Mouse (Mus musculus): ENCODE data around the gene Atp6v1g2.
"Not testable (repeated sequence)": the region's sequence is repeated elsewhere in the genome, so short reads cannot be mapped to it uniquely, and the experiment has no call there.

Atp6v1g2 gene

DNA sequence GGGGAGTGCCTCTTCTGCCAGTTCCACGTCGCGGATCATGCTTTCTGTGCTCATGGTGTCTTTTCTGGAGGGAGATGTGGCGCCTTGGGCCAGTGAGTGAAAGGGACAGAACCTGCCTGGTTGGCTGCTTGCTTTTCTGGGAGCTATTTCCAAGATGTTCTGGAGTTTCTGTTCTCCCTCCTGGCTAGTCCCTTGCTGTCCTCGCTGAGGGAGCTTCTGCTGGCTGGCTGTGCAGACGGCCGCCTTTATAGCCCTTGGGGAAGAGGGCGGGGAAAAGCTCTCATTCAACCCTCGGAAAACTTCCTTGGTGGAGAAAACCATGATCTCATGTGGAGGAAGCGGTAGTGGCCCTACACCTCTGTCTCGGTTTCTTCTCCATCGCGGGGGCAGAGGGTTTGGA lies 31.7 kb upstream of the Atp6v1g2 start, which contains the start of gene Tnf:
TSS of gene Tnf (minus strand) at position 221 of the 400 bp plus-strand sequence.
- ATAC-seq (ENCODE audit: insufficient number of reproducible peaks, low FRiP score, low TSS enrichment), result no peak

DNA sequence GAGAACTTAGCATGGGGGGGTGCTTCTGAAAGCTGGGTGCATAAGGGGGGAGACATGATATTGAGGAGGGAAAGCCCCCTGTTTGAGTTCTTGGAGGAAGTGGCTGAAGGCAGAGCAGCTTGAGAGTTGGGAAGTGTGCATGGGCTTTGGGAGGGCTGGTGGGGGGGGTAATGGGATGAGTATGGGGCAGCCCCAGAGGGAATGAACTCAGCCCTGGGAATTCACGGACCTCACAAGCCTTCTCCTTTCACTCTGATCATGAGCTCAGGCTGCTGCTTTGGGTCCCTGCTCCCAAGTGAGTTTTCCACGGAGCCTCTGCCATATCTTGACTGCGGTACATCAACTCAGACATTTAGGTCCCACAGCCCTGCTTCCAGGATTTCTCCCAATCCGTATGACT lies 31.0 kb upstream of the Atp6v1g2 start:
- ATAC-seq (ENCODE audit: insufficient number of reproducible peaks, low FRiP score, low TSS enrichment), result no peak

DNA sequence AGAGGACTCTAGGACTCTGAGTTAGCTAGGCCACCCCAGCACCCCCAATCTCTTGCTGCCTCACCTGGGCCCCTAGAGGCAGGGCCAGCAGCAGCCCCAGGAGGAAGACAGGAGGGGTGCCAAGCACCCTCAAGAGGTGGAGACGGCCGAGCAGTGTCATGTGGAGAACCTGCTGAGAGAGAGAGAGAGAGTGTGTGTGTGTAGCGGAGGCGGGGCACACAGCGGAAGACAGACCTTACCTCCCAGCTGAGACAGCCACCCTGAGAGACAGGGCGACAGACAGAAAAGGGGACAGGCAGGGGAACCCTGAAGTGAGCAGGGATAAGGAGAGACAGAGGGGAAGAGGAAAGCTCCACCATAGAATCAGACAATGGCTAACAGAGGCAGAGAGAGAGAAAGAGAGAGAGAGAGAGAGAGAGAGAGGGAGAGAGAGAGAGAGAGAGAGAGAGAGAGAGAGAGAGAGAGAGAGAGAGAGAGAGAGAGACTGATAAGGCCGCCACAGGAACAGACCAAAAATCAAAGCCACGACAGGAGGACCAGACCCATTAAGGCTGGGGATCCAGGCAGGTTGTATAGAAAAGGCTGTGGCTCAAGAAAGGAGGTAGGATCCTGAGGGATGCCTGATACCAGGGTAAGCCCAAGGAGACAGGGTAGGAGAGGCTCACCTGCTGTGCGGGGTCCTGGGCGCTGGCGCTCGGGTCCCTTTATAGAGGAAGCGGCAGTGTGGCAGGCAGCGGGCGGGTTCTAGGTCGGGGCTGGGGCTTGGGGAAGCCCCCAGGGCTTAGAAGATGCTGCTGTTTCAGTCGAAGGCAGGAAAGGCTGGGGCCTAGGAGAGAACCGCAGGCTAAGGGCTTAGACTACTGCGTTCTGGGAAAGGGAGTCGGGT lies 28.7 kb upstream of the Atp6v1g2 start, which contains the start of gene Lta:
TSS of gene Lta (minus strand) at position 858 of the 886 bp plus-strand sequence.
- ATAC-seq (ENCODE audit: insufficient number of reproducible peaks, low FRiP score, low TSS enrichment), result no peak

DNA sequence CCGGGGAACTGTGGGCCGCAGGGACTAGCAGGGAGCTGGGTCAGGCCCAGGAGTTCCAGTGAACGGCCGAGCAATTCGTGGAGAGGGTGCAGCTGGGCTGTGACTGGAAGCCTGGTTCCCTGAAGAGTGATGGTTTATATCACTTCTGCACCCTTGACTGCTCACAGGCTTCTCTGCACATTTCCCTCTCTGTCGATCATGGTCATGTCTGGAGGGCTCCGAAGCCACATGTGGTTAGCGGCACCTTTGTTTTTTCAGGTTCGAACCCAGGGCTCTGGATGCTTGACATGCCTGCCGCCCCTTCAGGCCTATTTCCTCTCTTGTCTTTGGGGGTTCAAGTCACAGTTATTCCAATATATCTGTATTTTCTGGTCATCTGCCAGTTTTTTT lies 28.1 kb upstream of the Atp6v1g2 start:
- no peak for ATAC-seq (ENCODE audit: insufficient number of reproducible peaks, low FRiP score, low TSS enrichment)

DNA sequence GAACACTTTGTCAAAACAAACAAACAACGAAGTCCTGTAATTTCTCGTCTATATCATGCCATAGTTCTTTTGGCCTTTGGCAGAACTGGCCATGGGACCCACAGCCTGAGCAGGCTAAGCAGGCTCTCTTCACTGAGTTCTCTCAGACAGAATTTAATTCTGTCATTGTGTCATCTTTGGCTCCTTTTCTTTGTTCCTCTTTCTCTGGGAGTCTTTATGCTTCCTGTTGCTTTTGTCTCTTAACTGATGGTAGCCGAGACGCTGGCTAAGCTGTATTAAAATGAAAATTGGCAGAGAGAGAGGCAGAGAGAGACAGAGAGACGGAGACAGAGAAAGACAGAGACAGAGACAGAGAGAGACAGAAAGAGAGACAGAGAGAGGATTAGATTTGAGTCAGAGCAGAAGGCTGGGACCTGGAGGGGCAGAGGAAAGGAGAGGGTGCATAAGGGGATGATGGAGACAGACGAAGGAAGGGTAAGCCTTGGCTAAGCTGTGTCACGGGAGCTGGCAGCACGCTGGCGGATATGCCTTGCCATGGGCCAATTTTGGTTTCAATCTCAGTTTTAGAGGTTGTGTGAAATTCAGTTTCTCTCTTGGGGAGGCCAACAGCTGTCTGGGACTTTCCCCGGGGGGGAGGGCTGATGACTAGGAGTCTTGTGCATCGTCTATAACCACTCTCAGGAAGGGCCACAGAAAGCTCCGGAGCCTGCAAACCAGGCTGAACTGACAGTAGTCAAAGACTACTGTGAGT lies 23.5 kb upstream of the Atp6v1g2 start:
- ATAC-seq (ENCODE audit: insufficient number of reproducible peaks, low FRiP score, low TSS enrichment), result no peak

DNA sequence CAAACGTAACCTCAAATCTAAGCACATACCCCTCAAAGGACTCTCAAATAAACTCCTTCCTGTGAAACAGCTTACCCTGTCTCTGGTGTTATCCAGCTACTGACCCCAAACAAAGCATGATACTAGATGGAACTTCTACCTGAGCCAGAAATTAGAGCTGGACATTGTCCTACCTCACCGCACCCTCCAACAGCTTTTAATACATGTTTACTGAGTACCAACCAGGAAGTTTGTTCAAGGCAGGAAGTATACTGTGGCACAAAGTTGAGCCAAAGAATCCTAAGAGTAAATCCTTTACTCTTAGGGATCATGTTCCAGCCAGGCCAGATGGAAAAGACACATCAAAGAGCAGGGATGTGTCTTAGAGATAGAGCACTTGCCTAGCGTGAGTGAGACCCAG lies 22.9 kb upstream of the Atp6v1g2 start:
- no peak for ATAC-seq (ENCODE audit: insufficient number of reproducible peaks, low FRiP score, low TSS enrichment)

DNA sequence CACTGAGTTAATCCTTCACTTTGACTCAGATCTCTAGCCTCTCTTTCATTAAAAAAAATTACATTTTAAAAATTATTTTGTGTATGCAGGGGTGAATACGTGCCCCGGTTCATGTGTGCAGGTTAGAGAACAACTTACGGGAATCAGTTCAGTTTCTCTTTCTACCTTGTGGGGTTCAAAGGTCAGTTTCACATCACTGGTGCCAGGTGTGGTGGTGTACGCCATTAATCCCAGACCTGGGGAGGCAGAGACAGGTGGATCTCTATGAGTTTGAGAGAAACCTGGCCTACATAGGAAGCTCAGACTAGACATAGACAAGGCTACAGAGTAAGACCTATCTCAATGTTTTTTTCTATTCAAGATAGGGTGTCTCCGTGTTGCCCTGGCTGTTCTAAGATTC lies 20.4 kb upstream of the Atp6v1g2 start:
- ATAC-seq (ENCODE audit: insufficient number of reproducible peaks, low FRiP score, low TSS enrichment), result no peak

DNA sequence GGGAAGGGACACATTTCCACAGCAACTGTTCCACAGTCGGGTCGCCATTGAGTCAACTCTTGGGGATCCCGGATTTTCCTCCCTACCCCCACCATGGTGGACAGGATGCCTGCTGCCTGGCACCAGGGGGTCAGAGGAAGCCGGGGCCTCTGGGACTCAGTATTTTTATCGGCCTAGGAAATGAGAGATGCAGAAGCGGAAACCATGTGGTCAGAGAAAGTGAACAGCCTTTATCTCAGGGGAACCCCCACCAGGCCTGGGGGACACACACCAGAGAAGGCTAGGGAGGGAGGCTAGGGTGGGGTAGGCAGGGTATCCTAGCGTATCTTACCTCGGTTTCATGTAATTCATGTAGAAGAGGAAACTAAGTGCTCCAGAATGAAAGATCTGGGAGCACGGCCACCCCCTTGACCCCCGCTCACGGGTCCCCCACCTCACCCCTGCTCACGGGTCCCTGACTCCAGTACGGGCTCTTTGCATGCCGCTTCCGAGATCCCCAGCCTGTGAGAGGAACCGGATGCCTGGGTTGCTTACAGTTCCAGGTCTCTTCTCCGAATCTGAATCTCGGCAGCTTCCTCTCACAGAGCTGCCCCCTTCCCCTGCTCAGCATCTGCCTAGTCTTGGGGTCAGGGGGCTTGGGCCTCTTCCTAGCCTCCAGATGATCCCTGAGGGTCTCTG lies 14.8 kb upstream of the Atp6v1g2 start:
- no peak for ATAC-seq (ENCODE audit: insufficient number of reproducible peaks, low FRiP score, low TSS enrichment)

DNA sequence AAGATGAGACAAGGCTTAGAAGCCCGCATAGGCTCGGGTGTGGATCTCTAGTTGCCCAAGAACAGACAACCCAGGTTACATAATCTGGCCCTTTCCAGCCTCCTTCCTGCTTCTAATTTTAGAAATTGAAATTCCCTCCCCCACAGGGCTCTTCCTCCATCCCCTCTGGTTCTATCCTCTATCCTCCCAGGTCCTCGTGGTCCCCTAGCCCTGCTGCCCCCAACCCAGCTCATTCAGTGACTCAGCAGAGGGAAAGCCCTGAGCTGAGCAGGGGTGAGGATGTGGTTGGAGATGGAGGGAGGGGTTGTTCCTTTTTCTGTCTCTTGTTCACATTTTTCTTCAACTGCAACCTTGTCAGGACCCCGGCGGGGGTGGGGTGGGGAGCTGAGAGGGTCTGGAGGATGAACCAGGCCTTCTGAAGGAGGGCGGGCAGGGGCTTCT lies 13.8 kb upstream of the Atp6v1g2 start:
- ATAC-seq (ENCODE audit: insufficient number of reproducible peaks, low FRiP score, low TSS enrichment), result no peak; the same call in 1 of the 2 replicates

DNA sequence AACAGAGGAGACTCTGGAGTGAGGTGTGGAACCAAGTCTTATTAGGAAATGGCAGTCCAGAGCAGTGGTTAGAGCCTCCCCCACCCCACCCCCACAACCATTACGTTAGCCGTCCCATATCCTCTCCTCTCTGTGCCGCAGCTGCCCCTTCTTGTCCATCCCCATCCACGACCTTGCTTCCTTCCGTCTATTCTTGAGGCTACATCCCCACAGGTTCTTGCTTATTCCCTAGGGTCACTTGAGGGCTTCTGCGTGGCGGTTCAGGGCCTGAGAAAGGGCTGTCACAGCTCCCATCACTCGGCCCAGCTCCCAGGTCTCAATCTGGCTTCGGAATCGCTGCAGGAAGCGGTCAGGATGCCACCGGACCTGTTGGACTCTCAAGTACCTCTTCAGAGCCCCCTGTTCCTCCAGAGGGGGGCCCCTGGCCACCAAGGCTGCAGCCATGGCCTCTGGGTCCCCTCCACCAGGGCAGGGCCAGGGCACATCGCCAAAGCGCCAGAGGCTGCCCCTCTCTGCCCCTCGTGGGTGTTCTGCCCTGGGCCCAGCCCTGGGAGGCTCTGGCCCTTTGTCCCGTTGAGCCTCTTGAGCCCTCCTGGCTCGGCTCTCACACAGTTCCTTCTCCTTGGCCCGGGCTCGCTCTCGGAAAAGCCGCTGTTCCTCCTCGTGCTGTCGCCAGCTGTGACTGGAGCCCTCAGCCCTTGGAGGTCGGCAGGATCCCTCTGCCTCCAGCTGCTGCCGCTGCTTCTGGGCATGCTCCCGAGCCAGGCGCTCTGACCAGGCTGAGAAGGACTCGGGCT lies 13.1 kb upstream of the Atp6v1g2 start, which contains the start of gene Gm16181:
TSS of gene Gm16181 (plus strand) at position 679 of the 797 bp plus-strand sequence.
- ATAC-seq (ENCODE audit: insufficient number of reproducible peaks, low FRiP score, low TSS enrichment), result no peak

DNA sequence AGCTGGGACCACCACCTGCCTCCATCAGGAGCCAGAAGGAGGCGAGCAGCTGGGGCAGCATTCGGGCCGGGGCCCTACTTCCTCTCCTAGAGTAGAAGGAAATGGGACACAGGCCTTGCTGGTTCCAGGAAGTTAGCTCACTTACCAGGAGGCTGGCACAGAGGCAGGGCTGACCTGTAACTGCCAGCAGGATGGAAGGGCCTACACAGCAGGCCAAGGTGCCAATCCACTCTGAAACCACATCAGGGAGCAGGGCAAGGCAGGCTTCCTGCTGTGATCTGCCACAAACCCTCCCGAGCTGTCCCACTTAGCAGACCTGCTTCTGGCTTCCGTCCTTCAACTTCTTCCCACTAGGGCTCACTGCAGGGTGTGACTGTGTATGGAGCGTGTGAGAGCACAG lies 11.2 kb upstream of the Atp6v1g2 start:
- no peak for ATAC-seq (ENCODE audit: insufficient number of reproducible peaks, low FRiP score, low TSS enrichment)

DNA sequence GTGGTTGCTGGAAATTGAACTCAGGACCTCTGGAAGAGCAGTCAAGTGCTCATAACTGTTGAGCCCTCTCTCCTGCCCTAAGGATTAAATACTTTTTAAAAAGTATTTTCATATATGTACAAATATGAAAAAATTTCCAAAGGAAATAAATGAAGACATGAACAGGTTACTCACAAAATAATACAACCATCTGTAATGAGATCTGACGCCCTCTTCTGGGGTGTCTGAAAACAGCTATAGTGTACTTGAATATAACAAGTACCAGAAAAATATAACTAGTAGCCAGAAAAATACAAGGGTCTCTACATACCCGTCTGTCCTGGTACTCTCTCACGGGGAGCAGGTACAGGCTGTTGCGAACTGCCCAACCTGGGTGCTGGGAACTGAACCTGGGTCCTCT lies 8.8 kb upstream of the Atp6v1g2 start:
- ATAC-seq (ENCODE audit: insufficient number of reproducible peaks, low FRiP score, low TSS enrichment), result no peak

DNA sequence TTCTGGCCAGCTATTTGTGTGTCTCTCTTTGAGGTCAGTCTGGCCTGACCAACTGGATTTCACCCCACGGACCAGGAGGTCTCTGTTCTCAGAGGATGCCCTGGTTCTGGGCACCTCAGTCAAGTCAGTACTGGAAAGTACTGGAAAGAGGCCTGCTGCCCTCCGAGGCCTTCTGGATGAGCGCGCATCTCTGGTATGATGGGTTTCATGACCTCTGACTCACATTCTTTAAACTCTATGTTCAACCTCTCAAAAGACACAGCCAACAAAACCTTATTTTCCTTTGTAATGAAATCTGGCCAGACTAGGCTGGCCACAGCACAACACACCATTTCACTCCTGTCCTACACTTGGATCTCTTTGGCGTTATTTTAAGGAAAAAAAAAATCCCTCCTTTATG lies 8.0 kb upstream of the Atp6v1g2 start:
- no peak for ATAC-seq (ENCODE audit: insufficient number of reproducible peaks, low FRiP score, low TSS enrichment)

DNA sequence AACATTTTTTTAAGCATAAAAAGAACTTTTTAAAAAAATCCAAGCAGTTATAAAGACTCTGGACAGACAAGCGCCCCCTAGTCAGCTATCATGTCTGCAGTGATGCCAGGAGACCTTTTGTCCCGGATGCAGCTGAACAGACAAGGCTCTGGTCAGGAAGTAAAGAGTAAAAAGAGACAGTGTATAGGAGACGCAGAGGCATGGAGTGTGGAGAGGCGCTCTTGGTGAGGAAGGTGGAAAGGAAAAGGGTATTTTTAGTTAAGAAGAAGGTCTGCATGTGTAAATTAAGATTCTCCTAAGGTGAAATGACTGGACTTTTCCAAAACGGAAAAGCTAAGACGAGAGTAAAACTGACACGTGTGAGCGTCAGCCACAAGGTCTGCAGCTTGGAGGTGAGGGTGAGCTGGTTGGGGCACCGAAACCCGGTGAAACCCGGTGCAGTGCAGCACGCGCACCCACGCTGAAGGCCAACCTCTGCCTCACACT lies 6.9 kb upstream of the Atp6v1g2 start:
- no peak for ATAC-seq (ENCODE audit: insufficient number of reproducible peaks, low FRiP score, low TSS enrichment)

DNA sequence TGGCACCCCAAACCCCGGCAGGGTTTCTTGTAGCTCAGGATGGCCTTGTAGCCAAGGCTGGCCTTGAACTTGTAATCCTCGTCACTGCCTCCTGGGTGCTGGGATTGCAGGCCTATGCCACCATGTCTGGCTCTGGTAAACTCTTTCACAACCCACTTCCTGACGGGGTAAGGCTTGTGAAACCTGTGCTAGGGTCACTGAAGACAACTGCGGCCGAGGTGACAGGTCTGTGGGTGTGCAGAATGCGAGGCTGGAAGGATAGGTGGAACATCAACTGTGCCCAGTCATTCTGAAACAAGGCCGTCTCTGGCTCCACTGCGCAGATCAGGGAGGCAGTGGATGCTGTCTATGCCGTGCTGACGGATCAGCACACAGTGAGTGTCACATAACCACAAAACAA lies 2.4 kb upstream of the Atp6v1g2 start:
- no peak for ATAC-seq (ENCODE audit: insufficient number of reproducible peaks, low FRiP score, low TSS enrichment)

DNA sequence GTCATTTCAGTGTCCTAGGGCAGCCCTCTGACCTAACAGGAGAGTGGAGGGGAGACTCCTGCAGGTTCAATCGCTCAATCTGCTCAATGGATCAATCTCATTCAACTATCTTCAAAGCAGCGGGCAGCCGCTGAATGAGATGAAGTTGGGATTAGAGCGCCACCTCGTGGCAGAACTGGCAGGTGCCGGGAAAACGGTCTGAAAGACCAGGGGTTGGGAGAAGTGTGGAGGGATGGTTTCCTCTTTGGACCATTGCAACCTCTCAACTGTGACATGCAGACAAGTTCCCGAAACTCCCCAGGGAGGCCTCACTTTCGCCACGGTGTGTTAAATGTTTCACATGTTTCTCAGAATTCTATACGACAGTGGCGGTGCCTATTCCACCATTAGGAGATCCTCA lies 1.4 kb upstream of the Atp6v1g2 start:
- no peak for ATAC-seq (ENCODE audit: insufficient number of reproducible peaks, low FRiP score, low TSS enrichment)

DNA sequence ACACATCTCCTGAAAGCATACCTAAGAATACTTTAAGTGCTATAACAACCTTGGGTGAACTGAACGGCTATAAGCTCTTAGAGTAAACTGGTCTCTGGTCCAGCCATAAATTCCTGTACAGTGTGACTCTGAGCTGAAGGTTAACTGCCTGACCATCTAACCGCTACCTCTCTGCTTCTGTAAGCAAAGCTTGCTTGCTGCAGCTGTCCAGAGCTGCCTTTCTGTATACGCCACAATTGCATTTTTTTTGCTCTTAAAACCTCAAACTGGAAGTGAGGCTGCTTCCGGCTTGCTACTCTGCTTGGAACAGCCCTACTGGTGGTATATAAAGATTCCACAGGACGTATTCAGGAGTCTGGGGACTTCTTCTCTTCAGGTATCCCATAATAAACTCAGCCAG lies 801 bp upstream of the Atp6v1g2 start:
- no peak for ATAC-seq (ENCODE audit: insufficient number of reproducible peaks, low FRiP score, low TSS enrichment)

DNA sequence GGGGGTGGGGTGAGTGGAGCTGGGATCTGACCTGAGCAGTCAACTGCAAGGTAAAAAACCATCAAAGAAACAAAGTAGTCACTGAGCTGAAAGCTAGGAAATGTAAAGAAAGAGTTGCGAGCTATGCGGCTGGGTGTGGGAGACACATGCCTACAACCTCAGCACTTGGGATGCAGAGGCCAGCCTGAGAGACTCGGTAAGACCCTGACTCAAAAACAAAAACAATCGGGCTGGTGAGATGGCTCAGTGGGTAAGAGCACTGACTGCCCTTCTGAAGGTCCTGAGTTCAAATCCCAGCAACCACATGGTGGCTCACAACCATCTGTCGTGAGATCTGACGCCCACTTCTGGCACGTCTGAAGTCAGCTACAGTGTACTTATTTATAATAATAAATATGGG lies 630 bp downstream of the Atp6v1g2 start:
- not testable (repeated sequence) for ATAC-seq (ENCODE audit: insufficient number of reproducible peaks, low FRiP score, low TSS enrichment)

DNA sequence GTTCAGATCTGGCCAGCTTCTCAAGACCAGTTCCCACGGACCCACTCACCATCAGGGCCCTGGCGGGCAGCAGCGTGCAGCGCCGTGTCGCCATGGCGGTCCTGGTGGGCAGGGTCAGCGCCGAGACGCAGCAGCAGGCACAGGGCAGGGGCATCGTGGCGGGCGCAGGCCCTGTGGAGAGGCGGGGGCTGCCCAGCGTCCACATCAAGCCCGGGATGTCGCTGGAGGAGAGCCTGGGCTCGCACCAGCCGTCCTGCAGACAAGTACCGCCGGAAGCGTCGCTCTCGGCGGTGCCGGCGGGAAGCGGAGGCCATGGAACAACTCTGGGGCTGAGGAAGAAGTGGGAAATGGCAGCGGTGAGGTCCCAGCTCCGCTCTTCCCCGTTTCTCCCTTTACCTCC lies 1.4 kb downstream of the Atp6v1g2 start:
- ATAC-seq (ENCODE audit: insufficient number of reproducible peaks, low FRiP score, low TSS enrichment), result no peak

Data from cerebellum, adult (tissue).